Mouse (Mus musculus) ZHBTc4 (cell line): ENCODE measurements around the gene Yap1.

Experiments used
- DNase-seq: peaks from one replicate; pipeline ENCODE4 v3.0.0-alpha.2; 2011; ENCODE audit warnings: low read depth, low spot score

The Yap1 gene

DNA sequence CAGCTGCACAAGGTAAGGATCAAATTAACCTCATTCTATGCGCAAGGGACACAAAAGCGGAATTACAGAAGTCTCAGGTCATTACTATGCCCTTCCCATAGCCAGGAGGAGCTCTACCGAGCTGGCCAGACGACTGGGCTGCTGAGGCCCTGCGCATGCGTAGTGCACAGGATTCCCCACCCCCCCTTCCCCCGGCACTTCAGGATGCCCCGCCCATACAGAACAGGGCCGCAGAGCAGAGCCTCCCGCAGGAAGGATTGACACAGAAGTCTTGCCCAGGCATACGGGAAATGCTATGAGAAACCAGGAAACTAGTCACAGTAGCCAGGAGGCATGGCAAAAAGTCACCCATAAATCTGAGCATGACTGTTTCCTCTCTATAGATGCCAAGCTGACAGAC, 89.9 kb downstream of the Yap1 start:
- peak; percentile 95 for DNase-seq

DNA sequence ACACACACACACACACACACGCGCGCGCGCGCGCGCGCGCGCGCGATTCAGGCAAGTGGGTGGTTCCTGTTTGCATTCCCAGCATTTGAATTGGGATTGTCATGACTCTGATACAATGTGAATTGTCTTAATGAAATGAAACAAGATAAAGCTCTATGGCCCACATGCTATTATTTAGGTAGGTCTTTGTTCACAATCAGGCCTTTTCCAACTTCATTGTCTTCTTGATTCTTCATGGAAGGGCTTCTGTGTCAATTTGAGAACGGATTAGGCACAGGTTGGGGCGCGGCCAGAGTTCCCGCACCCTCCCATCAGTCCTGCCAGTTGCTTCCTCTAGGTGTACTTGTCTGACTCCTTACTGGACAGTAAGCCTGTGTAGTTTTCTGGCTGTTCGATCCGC, 90.4 kb downstream of the Yap1 start:
- DNase-seq: peak; percentile 68

DNA sequence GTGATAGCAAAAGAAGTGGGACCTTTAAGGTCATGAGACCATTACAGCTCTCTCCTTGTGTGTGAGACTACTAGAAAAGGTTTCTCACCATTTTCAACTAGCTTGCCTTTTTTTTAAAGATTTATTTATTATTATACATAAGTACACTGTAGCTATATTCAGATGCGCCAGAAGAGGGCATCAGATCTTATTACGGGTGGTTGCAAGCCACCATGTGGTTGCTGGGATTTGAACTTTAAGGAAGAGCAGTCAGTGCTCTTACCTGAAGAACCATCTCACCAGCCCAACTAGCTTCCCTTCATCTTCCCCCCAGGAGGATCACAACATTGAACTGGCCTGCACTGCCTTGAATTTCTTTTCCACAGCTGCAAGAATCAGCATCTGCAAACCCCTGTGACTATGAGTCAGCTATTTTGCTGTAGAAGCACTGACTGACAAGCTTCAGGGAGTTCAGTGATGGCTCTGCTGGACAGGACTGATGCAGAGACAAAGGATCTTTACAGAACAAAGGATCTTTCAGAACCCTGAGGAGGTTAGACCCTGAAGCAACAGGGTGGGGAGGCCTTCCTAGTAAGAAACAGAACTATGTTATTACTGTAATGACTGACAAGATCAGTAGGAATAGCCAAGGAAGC, 96.9 kb downstream of the Yap1 start:
- DNase-seq: peak; percentile 78

DNA sequence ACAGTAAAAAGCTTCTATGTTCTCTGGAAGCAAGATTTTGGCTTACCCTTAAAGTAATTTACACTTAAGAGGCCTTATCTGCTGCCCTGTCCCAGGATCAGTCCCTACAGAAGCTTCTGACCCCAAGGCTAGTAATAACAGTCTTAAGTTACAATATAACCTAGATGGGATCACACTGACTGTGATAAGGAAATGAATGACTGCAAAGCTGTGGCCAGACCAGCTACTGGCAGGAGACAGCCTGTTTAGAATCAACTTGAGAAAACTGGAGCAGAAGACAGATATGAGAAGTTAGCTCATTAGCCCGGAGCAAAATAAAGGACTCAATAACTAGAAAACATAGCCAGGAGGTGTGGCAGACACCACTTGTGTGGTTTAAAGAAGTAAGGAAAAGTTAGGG, 97.8 kb downstream of the Yap1 start:
- no peak for DNase-seq

DNA sequence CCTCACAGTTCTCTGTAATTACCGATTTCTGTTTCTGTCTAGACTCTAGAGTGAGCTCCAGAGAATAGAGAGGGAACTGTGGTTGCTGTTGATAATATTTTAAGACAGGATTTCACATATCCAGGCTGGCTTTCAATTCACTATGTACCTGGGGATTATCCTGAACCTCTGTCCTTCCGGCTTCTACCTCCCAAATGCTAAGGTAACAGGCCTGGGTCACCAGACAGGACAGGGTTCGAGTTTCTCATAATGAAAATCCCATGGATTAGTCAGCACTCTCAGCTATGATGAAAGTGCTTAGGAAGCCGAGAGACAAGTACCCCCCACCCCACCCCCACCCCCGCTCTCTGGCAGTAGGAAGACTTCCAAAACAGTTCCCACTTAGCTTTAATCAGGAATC, 100.6 kb downstream of the Yap1 start:
- DNase-seq: no peak

DNA sequence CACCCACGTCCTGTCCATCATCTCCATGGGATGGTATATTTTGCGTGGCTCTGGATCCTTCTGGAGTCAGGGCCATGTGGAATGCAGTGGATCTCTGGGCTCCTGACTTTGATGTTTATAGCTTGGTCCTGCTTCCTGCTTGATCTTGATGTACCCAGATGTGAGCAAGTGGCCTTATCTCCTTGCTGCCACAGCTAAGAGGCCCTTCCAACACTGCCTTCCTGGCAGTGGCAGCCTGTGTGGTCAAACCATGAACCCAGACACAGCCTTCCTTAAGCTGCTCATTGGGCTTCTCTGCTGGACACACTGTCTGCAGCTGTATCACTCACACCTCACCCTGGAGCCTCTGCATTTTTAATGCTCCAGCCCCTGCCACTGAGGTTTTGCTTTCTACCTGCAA, 101.1 kb downstream of the Yap1 start:
- no peak for DNase-seq

DNA sequence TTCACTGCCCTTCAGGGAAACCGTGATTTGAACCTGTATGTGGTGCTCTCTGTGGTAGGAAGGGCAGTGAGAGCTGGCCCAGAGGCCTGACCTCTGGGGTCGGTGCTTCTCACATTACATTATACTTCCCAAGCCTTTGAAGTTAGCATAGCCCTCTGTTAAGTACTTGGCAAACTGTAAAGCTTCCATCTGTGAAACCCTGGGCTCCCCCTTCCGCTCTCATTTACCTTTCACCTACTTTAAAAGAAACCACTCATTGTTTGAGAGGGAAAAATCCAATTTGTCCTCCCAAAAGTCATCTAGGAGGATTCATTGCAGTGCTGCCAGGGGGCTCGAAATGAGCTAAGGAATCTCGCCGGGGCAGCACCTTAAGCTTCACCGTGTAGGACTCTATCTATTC, 102.1 kb downstream of the Yap1 start:
- peak; percentile 37 for DNase-seq

DNA sequence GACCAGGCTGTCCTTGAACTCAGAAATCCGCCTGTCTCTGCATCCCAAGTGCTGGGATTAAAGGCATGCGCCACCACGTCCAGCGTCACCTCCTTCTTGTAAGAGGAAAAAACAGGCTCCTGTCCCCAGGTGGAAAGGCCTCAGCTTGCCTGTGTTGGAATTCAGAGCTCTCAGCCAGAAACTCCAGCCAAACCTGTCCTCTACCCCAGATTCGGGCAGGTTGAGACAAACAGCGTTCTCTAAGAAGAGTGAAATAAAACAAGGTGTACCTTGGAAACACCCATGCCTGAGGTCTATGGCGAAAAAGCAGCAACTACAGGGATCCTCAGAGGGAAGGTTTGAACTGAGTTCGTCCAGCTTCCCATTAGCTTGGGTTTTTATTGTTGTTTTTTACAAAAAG, 103.4 kb downstream of the Yap1 start:
- DNase-seq: peak; percentile 15

DNA sequence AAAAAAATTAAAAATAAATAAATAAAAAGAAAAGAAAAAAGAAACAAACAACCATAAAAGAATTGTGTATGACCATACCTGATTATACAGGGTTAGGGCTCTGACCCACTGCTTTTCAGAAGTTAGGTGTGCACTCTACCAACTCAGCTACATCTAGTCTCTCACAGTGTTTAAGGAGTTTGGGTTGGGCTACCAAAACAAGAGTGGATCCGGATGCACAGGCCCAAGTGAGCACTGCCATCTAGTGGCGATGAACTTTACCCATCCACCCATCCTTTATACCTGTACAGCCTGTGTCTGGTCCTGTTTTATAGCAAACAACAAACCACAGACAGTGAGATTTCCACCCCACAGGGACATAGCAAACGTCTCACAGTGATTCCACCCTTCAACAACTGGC, 106.9 kb downstream of the Yap1 start:
- peak; percentile 88 for DNase-seq

DNA sequence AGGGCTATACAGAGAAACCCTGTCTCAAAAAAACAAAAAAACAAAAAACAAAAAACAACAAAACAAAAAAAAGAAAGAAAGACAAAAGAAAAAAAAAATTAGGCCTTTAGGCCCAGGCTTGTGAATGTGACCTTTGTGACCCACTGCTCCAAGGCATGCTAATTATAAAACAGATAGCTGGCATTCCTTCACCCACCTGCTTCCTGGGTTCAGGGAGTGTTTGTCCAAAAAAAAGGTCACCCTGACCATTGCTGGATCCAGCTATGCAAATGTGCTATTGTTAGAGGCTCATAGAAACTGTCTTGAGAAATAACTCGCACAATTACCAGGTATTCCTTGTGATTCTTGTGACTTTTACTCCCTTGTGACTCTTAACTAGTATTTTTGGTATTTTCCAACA, 112.6 kb downstream of the Yap1 start:
- peak; percentile 48 for DNase-seq

DNA sequence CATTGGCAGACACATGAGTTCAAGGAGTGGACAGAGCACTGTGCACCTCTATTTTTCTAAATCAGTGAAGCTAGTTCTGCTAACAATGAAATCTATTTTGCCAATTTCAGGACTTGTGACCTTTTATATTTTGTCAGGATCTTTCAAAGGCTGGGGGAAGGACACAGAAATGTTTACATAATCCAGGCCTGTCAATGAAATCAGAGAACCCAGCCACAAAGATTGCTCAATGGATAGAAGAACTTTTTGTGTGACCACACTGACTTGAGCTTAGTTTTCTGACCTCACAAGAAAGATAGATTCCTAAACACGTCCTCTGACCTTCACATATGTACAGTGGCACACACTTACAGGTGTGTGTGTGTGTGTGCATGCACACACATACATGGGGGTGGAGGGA, 113.2 kb downstream of the Yap1 start:
- DNase-seq: no peak

DNA sequence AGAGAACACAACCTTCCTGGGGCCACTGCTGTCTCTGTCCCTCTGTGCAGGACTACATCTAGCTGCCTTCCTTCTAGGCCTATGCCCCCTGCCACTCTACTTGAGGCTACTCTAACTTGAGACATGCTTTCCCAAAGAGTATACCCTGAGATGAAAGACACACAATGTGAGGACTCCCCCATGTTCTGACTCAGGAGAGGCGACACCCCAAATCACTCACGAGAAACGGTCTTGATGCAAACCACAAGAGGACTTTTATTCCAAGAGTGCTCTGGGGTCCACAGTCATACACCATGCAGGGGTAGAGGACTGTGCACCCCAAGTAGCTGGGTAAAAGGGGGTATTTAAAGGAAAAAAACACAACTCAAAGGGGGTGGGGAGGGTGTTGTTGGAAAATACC, 120.0 kb downstream of the Yap1 start:
- DNase-seq: no peak

DNA sequence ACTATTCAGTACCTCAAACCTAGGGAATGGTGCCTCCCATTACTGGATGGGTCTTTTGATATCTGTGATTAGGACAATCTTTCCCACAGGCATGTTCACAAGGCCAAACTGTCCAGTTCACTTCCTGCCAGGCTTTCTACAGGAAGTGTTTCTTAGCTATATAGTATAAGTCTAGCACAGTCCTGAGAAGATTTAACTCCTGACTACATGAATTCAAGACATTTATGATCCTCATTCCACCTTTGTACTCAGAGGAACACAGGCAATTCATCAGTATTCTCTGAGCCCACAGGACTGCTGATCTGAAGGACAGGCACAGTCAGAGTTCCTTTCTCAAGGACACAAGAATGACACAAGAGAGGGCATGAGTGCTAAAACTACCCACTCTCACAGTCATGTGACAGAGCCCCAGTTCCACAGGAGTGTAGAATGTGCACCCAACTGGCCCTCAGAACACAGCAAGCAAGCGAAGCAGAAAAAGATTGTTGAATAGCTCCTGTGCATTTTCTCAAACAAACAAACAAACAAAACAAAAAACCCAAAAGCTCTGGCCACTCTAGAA, 122.0 kb downstream of the Yap1 start:
- no peak for DNase-seq
